Mouse (Mus musculus): ENCODE data around the gene Xylt1.

Xylt1 gene

DNA sequence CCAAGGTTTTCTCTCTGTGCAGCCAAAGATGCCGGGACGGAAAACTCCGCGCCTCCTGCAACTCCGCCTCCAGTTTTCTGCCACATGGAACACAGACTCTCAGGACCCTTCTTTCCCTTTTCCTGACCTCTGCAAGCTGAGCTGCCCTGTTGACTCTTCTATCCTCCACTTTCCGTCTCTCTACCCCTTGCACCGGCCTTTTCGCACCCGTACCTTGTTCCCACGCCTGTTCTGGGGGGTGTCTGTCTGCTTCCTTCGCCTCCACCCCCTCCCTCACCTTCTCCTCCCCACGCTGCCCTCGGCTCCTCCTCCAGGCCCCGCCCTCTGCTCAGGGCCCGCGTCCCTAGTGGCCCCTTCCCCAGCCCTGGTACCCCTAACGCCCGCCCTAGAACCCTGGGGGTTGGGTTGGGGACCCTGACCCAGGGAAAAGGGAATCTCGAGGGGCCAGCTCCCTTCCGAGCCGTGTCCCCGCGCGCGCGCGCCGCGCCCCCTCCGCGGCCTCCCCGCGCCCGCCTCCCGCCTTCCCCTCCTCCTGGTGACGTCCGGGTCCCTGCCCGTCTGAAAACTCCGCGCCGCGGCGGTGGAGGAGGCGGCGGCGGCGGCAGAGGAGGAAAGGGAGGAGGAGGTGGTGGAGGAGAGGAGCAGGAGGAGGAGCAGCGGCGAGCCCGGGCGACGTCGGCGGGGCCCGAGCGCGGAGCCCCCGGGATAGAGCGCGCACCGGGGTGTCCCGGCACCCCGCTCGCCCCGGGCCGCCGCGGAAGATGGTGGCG, at the start of gene Xylt1:
Xylt1 (plus strand) TSS at position 562 of the 770 bp plus-strand sequence.
- DNase-seq (ENCODE audit: low spot score in 2 of 2): peak; percentile 75 to 79

GRCm38 (mm10) chr7:117333936-117334335, 46.8 kb upstream of the Xylt1 start:
- DNase-seq (ENCODE audit: low spot score in 2 of 2): no peak

DNA sequence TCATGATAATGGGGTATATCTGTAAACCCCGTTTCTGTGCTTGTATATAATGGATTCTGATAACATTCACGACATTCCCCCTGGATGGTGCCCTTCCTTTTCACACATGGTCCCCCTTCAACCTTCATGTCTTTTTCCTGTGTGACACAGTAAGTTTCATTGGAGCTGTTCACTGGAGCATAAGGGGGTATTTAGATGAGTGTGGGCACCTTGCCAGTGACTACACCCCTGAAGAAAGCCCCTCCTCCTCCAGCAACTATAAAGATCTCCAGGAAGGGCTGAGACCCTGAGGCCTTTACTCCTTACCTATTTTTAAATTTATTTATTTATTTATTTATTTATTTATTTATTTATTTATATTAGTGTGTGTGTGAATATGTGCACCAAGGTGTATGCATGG, 24.5 kb upstream of the Xylt1 start:
- no peak for DNase-seq (ENCODE audit: low spot score in 2 of 2)

DNA sequence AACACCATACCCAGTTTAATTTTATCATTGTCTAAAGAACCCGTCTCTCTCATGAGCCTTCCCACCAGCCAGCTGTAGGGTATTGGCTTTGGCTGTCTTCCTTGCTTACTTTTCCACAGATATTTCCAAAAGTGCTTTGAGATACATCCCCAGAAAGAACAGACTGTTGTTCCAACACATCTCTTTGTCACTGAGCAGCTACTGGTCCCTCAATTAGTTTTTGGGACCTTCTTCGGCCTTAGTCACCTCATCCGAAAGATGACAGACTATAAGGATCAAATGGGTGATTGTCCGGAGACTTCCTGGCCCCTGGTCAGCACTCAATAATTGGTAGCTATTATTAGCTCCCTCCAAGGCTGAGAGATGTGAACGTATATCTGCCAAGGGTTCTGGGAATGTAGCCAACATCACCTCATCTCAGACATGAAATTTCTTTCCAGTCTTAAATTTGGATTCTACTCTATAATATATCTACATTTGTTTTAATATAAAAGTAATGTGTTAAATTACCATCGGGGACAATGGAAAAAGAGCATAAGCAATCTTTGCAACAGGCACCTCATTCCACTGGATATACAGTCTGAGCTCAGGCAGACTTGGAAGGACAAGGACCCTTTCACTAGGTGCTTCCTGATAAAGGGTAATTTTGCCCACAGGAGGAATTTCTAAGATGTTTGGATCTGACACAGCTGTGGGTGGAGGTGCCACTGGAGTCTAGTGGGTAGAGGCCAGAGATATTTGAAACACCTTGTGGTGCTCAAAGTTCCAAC, 23.2 kb upstream of the Xylt1 start:
- peak; percentile 36 to 47 for DNase-seq (ENCODE audit: low spot score in 2 of 2)

DNA sequence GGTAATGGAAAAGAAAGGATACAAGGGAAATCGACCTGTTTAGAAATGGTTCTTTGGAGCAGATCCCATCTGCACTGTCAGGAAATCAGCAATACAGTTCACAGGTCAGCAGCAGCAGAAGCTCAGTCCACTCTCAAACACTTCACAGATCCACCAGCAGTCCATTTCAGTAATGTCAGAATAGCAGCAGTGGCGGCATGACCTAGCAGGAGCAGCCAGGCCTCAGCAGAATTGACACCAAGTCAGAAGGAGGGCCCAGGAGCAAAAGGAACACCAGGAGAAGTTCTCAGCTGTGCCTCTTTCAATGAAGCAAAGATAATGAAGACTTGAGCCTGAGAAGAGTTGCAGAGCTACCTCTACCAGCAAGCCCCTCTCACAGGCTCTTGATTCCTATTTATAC, 19.5 kb upstream of the Xylt1 start:
- no peak for DNase-seq (ENCODE audit: low spot score in 2 of 2)

DNA sequence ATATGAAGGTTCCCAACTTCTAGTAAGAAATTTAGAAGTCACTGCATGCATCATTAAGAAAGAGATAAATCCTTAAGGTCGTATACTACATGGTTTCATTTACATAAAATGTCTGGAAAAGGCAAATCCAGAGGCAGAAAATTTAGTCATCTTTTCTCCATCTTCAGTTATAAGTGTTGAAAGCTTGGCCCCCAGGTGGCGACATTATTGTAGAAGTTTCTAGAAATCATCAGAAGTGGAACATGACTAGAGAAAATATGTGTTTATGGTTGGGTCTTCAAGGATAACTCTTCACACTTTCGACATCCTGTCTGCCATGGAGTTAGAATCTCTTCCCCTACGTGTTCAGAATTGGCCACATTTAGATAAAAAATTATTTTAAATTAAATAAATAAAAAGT, 18.3 kb upstream of the Xylt1 start:
- no peak for DNase-seq (ENCODE audit: low spot score in 2 of 2)

- no peak for DNase-seq (ENCODE audit: low spot score in 2 of 2)
Observed at GRCm38 (mm10) chr7:117368647-117369289, 12.0 kb upstream of the Xylt1 start.

- no peak for DNase-seq (ENCODE audit: low spot score in 2 of 2)
Observed at GRCm38 (mm10) chr7:117369290-117369941, 11.4 kb upstream of the Xylt1 start.

GRCm38 (mm10) chr7:117375886-117376309, 4.9 kb upstream of the Xylt1 start:
- peak; percentile 86 to 88 for DNase-seq (ENCODE audit: low spot score in 2 of 2)

GRCm38 (mm10) chr7:117377138-117377537, 3.6 kb upstream of the Xylt1 start:
- no peak for DNase-seq (ENCODE audit: low spot score in 2 of 2)

GRCm38 (mm10) chr7:117380036-117380417, 752 bp upstream of the Xylt1 start:
- no peak for DNase-seq (ENCODE audit: low spot score in 2 of 2)

DNA sequence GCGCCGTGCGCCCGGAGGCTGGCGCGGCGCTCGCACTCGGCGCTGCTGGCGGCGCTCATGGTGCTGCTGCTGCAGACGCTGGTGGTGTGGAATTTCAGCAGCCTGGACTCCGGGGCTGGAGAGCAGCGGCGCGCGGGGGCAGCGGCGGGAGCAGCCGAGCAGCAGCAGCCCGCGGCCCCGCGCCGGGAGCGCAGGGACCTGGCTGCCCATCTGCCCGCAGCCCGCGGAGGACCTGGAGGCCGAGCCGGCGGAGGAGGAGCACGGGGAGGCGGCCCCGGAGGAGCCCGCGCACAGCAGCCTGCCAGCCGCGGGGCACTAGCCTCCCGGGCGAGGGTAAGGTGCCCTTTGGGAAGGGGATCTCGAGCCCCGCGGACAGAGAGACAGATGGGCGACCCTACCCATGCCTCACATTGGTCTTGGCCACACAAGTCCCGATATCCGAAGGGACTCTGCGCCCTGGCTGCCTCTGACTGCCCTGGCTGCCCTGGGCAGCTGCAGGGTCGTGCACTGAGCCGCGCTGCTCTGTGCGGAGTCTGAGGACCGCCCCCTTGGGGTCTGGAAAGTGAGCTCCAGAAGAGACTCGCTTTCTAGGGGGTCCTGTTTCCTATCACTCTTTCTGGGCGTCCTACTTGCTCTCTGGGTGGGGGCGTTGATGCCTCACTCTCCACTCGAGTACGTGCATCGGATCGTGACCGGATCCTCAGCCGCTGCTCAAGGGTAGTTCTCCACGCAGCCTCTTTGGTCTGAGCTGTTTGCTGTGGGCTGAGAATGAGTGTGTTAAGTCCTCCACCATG, 606 bp downstream of the Xylt1 start:
- peak; percentile 58 to 60 for DNase-seq (ENCODE audit: low spot score in 2 of 2)

DNA sequence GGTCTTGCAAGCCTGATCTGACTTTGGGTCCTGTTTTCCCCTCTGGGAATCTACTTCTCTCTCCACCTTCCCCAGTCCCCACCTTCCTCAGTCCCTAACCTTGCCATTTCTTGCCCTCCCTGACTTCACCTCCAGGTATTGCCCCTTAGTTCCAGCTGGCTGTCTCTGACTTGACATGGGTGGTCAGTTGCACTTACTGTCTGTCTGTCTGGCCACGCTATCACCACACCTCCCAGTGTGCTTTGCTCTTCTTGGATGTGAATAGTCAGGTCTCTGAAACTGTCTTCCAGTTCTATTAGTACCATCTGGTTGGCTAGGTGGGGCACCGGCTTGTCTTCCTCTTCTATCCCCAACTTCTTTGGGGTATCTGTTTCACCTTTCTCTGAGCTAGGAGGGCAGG, 1.2 kb downstream of the Xylt1 start:
- no peak for DNase-seq (ENCODE audit: low spot score in 2 of 2)

DNA sequence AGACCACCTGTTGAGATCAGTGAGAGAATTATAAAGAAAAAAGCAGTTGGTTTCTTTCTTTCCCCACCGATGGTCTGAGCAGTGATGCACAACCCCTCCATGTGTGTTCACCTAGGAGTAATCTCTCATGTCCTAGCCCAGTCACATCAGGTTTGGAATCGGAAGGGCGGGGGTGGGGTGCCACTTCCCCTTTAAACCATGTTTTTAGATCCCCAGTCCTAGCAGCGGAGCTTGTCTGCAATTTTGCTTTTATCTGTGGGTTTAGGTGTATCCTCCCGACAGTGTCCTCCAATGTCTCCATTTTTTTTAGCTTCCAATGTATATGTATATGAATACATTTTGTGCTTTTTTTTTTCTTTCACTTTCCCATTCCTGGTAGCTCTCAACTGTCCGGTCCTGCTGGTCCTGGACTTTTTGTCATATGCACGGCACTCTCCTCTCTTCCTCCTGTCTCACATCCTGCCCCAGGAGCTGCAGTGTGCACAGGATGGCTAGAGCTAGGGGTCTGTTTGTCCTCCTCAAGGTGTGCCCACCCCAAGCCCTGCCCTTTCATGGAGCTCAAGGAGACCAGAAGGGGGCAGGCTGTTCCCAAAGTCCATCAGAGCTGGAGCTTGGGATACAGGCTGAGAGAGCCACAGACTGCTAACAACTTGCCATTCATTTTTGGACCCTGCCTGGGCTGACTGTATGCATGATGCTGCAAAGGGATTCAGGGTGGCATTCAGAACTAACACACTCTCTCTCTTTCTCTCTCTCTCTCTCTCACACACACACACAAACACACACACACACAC, 2.6 kb downstream of the Xylt1 start:
- peak; percentile 67 to 72 for DNase-seq (ENCODE audit: low spot score in 2 of 2)

- no peak for DNase-seq (ENCODE audit: low spot score in 2 of 2)
Observed at GRCm38 (mm10) chr7:117386376-117386775, 5.6 kb downstream of the Xylt1 start.

DNA sequence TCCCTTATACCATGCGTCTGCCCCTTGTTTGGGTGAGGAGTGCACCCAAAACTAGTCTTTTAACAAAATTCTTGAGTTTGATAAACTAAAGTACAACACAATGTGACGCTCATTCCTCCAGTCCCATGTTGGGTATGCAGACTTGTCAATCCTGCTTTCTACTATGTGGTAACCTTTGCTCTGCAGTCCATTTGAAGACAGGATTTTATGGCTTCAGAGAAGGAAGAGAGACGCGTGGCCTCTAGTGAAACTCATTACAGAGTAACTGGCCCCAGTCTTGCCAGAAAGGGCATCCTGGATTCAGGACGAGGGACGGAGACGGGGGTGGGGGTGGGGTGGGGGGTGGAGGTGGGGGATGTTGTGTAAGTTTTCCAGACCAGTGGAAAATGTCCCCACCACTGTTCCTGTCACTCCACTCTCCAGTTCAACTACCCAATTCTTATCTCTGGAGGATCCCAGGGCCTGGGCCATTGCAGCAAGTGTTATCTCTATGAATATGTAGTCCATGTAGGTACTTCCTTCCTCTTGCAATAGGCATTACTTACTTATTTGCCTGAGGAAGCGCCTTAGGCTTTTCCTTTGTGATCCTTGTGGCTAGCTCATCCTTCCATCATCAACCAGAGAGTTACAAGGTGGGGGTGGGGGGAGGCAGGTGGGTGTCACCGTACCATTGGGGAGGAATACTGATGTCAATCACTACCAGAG, 7.7 kb downstream of the Xylt1 start:
- DNase-seq (ENCODE audit: low spot score in 2 of 2): no peak

DNA sequence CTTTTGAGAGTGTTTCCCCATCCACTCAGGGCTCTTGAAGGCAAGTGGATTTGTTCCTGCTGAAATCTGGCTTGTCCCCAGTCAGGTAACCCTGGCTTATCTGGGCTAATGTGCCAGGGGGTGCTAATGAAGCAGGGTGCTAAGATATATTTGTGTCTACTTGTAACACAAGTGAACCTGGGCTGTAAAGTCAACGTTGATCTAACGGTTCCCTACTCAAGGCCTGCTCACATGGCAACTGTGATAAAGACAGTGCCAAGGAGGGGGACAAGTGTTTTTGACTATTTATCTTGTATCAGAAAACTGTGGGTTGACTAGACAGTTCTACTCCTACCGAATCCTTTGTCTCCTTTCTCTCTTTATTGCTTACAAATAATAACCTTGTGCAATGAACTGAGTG, 8.3 kb downstream of the Xylt1 start:
- no peak for DNase-seq (ENCODE audit: low spot score in 2 of 2)

DNA sequence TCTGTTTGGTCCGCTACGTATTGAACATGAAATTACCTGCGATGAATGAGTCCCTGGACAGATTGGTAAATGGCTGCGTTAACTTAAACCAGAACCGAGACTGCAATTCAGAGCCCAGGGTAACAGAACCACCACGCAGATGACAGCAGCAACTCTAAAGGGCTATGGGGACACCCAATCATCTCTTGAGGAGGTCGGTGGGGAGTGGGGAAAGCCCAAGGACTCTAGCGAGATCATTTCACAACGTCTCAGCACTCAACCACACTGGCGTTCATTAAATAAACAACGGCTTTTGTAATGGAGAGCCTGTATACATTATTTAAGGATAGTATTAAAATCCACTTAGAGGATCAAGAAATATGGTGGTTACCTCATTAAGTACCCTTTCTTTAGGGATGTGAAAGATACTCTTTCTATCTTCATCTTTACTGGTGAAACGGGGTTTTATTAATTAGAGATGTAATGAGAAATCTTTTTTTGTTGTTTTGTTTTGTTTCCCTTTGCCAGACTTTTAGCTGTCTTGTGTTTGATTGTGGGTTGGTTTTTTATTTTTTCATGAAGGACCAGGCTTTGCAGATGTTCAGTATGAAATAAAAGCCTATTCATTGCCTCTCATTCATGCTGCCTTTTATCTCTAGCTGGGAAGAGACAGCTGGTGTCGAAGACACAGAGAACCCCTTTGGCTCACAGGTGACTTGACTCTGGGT, 12.2 kb downstream of the Xylt1 start:
- DNase-seq (ENCODE audit: low spot score in 2 of 2): no peak

GRCm38 (mm10) chr7:117393976-117394375, 13.2 kb downstream of the Xylt1 start:
- no peak for DNase-seq (ENCODE audit: low spot score in 2 of 2)
